Mouse (Mus musculus) telencephalon, adult 2 months (tissue): ENCODE results near the gene Ifrd2.

Source experiments
- DNase-seq: peaks from one replicate; pipeline ENCODE4 v3.0.0-alpha.2; 2011; ENCODE audit warnings: low read depth, low spot score

Ifrd2 gene

DNA sequence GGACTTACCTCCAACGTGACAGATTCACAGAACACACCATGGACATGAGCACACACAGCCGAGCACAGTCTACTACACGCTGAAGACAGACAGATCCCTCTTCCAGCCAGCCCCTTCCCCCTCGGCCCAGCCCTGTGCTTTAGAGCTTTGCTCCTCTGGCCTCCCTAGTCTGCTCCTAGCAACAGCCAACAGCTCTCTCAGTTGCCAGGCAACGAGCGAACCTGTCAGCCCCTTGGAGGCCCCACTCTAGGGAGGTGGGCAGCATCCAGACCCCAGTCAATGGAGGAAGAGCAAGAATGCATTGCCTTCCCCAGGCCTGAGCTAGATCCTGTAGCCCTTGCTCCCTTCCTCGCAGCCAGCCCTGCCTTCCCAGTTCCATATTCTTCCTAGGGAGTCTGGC, 49.6 kb downstream of the Ifrd2 start:
- no peak for DNase-seq

GRCm38 (mm10) chr9:107640257-107640772, 52.9 kb downstream of the Ifrd2 start:
- no peak for DNase-seq

GRCm38 (mm10) chr9:107641666-107642065, 54.2 kb downstream of the Ifrd2 start:
- no peak for DNase-seq
